Mouse (Mus musculus): ENCODE data around the gene Zfp791.

DNA sequence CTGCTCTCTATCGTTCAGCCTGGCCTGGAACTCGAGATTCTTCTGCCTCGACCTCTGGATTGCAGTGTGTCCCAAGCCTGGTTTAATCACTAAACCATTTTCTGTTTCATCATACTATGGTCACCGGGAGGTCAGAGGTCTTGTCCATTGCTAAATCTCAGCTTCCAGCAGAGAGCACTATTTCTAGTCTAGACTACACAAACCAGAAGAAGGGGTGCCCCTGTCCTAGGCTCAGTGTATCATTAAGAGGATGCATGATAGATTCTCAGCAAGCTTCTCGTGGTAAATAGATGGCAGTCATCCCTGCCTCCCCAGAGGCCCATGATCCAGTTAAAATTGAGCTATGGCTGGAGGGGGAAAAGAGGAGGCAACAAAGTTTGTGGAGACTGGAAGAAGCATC lies 51.9 kb downstream of the Zfp791 start:
- TF ChIP-seq CTCF (IDR thresholded peaks at IDR 0.05; ENCODE audit: low read depth, low read length) (no peak), POLR2A (IDR thresholded peaks at IDR 0.05; ENCODE audit: borderline replicate concordance, low read depth, low read length) (no peak)
